Mouse (Mus musculus) layer of hippocampus, adult 9-11 months (tissue): ENCODE measurements around the gene Becn1.

ENCODE experiments used
- DNase-seq: peaks from one replicate; pipeline ENCODE4 v3.0.0; 2022

Gene Becn1

DNA sequence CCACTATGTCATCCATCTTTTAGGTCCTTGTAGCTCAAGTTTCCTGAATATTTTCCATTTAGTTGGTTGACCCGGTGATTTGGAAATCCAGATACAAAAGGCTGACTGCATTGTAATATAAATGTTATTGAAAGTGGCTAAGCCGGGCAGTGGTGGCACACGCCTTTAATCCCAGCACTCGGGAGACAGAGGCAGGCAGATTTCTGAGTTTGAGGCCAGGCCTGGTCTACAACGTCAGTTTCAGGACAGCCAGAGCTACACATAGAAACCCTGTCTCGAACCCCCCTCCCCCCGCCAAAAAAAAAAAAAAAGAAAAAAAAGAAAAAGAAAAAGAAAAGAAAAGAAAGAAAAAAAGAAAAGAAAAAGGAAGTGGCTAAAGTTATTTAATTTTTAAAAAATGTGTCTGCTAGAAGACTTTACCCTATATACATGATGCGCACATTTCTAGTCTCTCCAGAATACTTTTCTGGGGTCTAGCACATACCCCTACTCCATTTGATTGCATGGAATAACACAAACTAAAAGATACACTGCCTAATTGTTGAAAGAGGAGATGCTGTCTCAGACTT lies 13.1 kb upstream of the Becn1 start:
- no peak for DNase-seq

GRCm38 (mm10) chr11:101314567-101314966 lies 12.5 kb upstream of the Becn1 start:
- DNase-seq = no peak

- DNase-seq = no peak
These were observed 10.1 kb upstream of the Becn1 start for GRCm38 (mm10) chr11:101312150-101312549.

- no peak for DNase-seq
These were observed 9.0 kb upstream of the Becn1 start for GRCm38 (mm10) chr11:101311083-101311482.

DNA sequence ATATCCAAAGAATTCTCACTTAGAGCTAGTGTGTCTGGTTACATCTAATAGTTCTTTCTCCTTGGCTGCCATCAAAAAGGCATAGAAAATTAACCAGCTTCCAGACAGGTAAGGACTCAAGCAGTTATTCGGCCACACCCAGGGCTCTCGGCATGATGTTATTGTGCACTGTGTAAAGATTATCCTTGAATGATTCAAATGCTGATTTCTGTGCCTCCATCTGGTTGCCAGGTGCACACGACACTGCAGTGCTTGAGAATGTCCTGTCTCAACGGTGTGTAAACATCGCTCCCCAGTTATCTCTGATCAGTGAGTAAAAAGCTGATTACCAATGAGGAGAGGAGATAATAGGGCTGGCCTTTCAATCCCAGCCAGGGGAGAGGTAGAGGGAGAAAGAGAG lies 5.7 kb upstream of the Becn1 start:
- no peak for DNase-seq

DNA sequence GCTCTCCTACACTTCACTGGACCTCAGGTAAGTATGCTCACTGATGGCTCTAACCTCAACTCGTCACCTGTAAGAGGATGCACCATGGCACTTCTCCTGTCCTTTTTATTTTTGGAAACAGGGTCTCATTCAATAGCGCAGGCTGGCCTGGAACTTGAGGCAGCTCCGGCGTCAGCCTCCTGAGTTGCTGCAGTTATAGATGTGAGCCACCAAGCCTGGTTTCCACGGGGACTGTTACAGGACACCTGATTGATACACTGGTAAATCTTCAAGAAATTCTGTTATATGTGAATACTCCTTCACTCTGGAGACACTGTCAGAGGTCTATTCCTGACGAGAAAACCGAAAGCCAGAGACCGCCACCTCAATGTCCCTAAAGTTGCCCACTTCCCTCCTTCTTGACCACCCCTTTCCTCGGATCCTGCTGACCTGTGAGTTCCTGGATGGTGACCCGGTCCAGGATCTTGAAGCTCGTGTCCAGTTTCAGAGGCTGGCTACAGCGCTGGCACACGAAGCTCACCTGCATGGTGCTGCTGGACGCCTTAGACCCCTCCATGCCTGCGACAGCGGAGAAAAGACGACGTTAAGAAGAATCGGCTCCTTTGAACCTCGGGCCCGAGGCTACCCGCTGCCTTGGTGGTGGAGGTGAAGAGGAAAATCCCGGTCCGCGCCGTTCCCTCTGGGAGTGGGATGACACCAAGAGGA lies 635 bp downstream of the Becn1 start:
- DNase-seq = no peak

GRCm38 (mm10) chr11:101300881-101301280 lies 1.2 kb downstream of the Becn1 start:
- DNase-seq = no peak

- no peak for DNase-seq
These were observed 6.9 kb downstream of the Becn1 start for GRCm38 (mm10) chr11:101295191-101295590.

- DNase-seq = no peak
These were observed 10.9 kb downstream of the Becn1 start for GRCm38 (mm10) chr11:101291231-101291630.

GRCm38 (mm10) chr11:101287306-101287705 lies 14.8 kb downstream of the Becn1 start:
- peak; percentile 48 for DNase-seq

DNA sequence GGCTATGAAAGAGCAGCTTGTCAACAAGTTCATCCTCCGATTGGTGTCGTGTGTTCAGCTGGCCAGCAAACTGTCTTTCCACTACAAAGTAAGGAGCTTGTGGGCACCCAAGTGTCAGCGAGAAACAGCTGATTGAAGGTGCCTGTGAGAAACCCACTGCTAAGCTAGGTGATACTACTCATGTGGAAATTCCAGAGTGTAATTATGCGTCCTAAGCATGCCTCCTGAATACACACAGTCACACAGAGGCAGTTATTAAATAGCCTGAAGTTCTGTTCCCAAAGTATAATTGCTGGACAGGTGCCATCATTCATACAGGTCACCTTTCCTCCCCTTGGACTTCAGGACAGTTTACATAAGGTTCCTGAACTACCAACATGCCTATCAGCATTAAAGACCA lies 18.3 kb downstream of the Becn1 start:
- DNase-seq = no peak

GRCm38 (mm10) chr11:101282896-101283295 lies 19.2 kb downstream of the Becn1 start:
- no peak for DNase-seq

GRCm38 (mm10) chr11:101280837-101281236 lies 21.2 kb downstream of the Becn1 start:
- no peak for DNase-seq

DNA sequence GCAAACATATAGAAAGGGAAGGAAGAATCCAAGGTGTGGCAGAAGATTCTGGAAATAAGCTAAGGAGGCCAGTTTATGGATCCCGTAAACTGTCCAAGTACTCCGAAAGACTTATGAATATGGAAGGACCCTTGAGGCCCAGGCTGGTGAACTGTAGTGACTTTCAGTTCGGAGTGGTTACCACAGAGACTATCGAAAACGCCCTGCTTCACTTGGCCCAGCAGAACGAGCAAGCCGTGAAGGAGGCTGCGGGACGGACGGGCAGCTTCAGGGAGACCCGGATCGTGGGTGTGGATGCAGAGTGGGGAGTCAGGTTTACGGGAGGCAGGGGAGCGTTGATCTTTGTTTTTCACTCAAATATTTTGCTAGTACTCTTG lies 22.9 kb downstream of the Becn1 start:
- DNase-seq = no peak

DNA sequence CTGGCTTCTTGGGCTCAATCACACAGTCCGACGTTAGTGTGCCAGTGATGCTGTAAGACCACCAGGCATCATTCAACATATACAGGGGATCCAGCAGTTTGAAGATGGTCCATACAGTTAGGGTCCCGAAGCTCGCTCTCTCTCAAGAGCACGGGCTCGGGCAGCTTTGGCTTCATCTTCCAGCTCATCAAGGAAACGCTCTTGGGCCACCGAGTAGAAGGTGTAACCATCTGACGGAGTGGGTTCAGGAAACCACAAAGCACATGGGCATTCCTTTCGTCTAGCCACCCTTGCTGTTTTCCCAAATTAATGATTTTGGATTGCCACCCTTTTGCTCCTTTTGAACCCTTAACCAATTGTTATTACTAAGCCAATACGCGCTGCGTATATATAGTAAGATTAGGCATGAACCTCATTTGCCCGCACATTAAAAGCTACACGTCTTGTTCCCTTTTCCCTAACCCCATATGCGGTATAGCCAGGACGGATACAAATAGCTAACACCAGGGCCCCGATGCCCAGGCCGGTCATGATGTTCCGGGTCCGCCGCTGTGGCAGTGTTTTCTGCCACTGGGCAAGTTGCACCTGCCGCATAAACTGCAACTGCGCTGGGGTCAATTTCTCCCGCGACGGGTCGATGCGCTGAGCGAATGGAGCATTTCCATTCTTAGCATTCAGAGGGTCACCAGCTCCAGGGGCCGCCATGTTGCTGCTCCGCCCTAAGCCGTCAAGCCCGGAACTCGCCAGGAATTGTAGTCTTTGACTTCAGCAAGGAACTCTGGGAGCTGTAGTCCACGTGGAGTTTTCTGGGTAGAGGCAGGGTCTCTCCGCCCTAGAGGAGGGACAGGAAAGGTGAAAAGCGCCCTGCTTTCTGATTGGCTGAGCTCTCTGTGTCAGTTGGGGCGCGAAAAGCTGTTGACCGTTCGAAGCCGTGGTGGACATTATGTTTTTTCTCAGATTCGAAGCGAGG lies 23.6 kb downstream of the Becn1 start, which contains the start of the genes Cntd1 and Coa3:
Cntd1 (plus strand) TSS at position 790 of the 970 bp plus-strand sequence.
Coa3 (minus strand) TSS at position 892 of the 970 bp plus-strand sequence.
- DNase-seq = peak; percentile 89

DNA sequence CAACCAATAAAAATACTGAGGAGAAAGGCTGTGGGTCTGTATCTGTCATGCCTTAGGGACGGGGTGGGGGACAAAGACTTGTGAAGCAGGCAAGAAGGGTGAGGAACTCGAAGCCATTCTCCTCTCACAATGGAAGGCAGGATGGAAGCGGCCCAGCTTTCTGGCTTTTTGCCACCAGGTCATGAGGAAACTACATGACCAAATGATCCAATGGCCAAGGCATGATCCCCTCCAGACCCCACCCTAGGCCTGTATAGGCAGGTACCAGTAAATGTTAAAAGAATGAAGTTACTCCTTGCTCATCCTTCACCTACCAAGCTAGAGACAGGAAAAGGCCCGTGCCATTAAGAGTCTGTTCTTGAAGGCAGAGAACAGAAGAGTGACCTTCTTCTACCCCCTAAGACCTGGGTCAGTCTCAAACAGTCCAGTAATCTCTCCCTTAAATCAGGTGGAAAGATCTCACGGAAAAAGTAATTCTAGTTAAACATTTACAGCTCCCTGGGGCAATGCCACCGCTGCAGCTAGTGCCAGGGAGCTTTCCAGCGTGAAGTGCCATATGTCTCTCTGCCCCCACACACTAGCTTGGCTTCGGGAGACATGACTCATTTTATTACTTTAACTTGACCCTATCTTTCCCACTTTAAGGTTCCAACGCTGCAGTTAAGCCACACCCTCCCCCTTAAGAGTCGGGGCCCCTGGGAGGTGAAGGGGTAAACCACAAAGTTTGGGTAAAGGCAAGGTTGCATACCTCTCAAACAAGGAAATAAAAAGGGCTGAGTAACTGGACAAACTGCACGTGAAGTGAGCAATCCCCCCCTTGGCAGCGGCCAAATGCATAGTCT lies 24.5 kb downstream of the Becn1 start:
- no peak for DNase-seq

- no peak for DNase-seq
These were observed 25.6 kb downstream of the Becn1 start for GRCm38 (mm10) chr11:101276319-101277070.

DNA sequence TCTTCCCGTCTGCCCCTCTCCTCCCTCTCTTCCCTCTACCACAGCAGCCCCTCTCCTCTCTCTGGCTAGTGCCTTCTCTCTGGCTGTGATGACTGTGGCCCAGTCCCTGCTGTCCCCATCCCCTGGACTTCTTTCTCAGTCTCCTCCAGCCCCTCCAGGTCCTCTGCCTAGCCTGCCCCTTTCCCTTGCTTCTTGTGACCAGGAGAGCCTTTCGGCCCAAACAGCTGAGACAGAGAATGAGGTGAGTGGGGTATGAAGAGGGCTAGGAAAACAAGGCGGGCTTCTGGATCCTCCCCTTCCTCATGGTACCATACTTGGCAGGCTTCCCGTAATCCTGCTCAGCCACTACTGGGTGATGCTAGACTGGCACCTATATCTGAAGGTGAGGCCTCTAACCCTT lies 26.8 kb downstream of the Becn1 start:
- DNase-seq = no peak

GRCm38 (mm10) chr11:101272446-101272845 lies 29.6 kb downstream of the Becn1 start:
- no peak for DNase-seq

GRCm38 (mm10) chr11:101269577-101270116 lies 32.4 kb downstream of the Becn1 start:
- no peak for DNase-seq

DNA sequence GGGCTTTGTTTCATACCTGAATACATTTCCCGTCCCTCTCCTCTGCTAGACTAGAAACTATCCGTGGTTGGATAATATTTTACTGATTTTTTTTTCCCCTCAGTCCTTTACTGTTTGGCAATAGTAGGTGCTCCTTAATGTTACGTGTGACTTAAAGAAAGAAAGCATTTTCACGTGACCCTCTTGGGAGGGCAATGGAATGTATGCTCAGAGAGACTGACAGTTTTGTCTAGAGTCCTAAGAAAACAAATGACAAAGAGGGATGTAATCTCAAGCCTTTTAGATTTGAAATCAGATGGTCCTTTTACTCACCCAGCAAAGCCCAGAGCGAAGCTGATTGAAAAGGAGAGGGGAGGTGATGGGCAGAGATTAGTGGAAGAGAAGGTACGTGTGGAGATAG lies 36.2 kb downstream of the Becn1 start:
- DNase-seq = no peak
